Mouse (Mus musculus) spleen, adult 2 months (tissue): ENCODE measurements around the gene Ank.

ENCODE experiments used
- CTCF ChIP-seq: fragments of 200-500 bp; IDR thresholded peaks from 2 replicates; pipeline ENCODE4 v1.5.1; 2011; ENCODE audit warnings: mild to moderate bottlenecking, inconsistent platforms; ENCODE audit not compliant: insufficient read depth, insufficient read length, insufficient replicate concordance; ENCODE audit errors: extremely low read depth
- POLR2A ChIP-seq: fragments of 200-500 bp; IDR thresholded peaks from 2 replicates; pipeline ENCODE4 v1.6.1; 2011; ENCODE audit warnings: low read depth, low read length, inconsistent platforms

GRCm38 (mm10) chr15:27560315-27560714 lies 93.8 kb downstream of the Ank start:
- TF ChIP-seq POLR2A = no peak
- TF ChIP-seq CTCF = no peak
